Mouse (Mus musculus) hindbrain, embryonic 12.5 days (tissue): Measurements from ENCODE around the gene Mark1. TPM values are rescaled to one million over a fixed set of nuclear protein-coding genes. Genes with fewer than 3 reads are reported as not detected.

Source experiments
- ATAC-seq: fragments of 200-750 bp; cut with Nextera tagmentation; 2 replicates; pipeline ENCODE4 v1.8.0; 2017; ENCODE audit warnings: moderate TSS enrichment; ENCODE audit not compliant: low FRiP score
- H3K27ac ChIP-seq: fragments of 300-500 bp; sonication (generic); 2 replicates; pipeline ENCODE4 v1.5.1; 2016; ENCODE audit warnings: mild to moderate bottlenecking
- H3K27me3 ChIP-seq: fragments of 300-500 bp; sonication (generic); 2 replicates; pipeline ENCODE4 v1.6.1; 2016; ENCODE audit warnings: mild to moderate bottlenecking
- H3K36me3 ChIP-seq: fragments of 300-500 bp; sonication (generic); 2 replicates; pipeline ENCODE4 v1.6.1; 2016; ENCODE audit warnings: mild to moderate bottlenecking
- H3K4me1 ChIP-seq: fragments of 300-500 bp; sonication (generic); 2 replicates; pipeline ENCODE4 v1.6.1; 2016
- H3K4me2 ChIP-seq: fragments of 300-500 bp; sonication (generic); replicated peaks from 2 replicates; pipeline ENCODE4 v1.6.1; 2016; ENCODE audit warnings: mild to moderate bottlenecking
- H3K4me3 ChIP-seq: fragments of 300-500 bp; sonication (generic); 2 replicates; pipeline ENCODE4 v1.5.1; 2016; ENCODE audit warnings: mild to moderate bottlenecking
- H3K9ac ChIP-seq: fragments of 300-500 bp; sonication (generic); 2 replicates; pipeline ENCODE4 v1.6.1; 2016; ENCODE audit warnings: mild to moderate bottlenecking, moderate library complexity
- H3K9me3 ChIP-seq: fragments of 300-500 bp; sonication (generic); replicated peaks from 2 replicates; pipeline ENCODE4 v1.6.1; 2016; ENCODE audit warnings: mild to moderate bottlenecking
- WGBS: fragments of 180-500 bp; shearing (Covaris S2); methylation state at CpG from one replicate; pipeline ENCODE4 v1.1.7; 2016; 5-methylcytosine and 5-hydroxymethylcytosine counted together
- polyA plus RNA-seq: library from polyadenylated mRNA; unstranded; fragments of >200 nt; fragmentation: Nextera tagmentation; extraction: Ambion mirVana; gene quantifications from 2 replicates; pipeline ENCODE4 v1.2.1, GENCODE M21; 2016

Gene Mark1
- polyA plus RNA-seq, 1 experiment from 2014 or later, result 7.5 TPM

DNA sequence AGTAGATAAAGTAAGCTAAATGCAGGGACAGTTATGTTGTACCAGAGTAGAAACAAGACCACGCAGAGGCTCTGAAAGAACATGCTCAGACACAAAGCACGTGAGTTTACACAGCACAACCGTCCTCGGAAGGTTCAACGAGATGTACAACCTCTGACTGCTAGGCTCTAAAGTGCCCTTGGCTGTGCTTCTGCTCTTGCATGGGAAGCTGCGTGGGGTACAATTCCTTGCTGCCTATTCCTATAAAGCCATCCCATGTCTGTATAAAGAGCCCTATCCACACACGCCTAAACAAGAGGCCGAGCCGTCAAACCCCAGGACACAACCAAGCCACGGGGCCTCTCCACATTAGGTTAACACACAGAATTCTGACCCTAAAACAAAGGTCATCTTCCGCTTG is 1.9 kb downstream of the Mark1 start:
- Histone ChIP-seq H3K9ac (peak overlapping the region; percentile 58), H3K4me2 (peak overlapping the region; percentile 57), H3K36me3 (no peaks in the 10 kb centered on the region), H3K27ac (peak overlapping the region; percentile 57), H3K27me3 (no peaks in the 10 kb centered on the region), H3K9me3 (no peaks in the 10 kb centered on the region), H3K4me1 (peaks cover 23% of the 10 kb centered on the region), H3K4me3 (peak overlapping the region; percentile 72)
- 28% methylated on average over 11 of the region's 11 CpGs for WGBS
- no peak for ATAC-seq

- 75% methylated on average over 4 of the region's 4 CpGs for WGBS
- H3K27ac ChIP-seq, result no peak overlapping the region
Observed at GRCm38 (mm10) chr1:184995335-184995734, 4.0 kb downstream of the Mark1 start.

DNA sequence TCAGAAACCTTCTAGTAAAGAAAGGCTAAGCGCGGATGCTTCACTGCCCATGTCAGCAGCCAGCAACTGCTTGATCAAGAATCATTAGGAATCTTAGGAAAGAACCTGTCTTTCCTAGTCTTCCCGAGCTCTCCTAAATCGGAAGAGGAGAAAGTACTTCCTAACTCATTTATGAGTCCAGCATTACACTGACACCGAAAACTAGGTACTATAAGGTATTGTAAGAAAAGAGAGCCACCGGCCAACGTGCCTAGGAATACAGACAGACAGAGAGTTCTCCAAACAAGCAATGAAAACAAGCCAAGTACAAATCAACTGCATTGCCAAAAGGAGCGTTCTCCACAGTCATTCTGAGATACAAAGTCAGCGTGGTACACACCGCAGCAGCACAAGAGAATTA is 8.2 kb downstream of the Mark1 start:
- 89% methylated on average over 10 of the region's 10 CpGs for WGBS
- H3K9ac ChIP-seq, result no peak overlapping the region
- ATAC-seq, result no peak

More at GRCm38 (mm10) chr1:184995335-184995734, 4.0 kb downstream of the Mark1 start:
- Histone ChIP-seq H3K4me3 (no peak overlapping the region), H3K4me2 (no peak overlapping the region), H3K9me3 (no peaks in the 10 kb centered on the region), H3K27me3 (no peaks in the 10 kb centered on the region), H3K9ac (no peak overlapping the region), H3K36me3 (no peaks in the 10 kb centered on the region), H3K4me1 (peaks cover 22% of the 10 kb centered on the region)
- no peak for ATAC-seq

DNA sequence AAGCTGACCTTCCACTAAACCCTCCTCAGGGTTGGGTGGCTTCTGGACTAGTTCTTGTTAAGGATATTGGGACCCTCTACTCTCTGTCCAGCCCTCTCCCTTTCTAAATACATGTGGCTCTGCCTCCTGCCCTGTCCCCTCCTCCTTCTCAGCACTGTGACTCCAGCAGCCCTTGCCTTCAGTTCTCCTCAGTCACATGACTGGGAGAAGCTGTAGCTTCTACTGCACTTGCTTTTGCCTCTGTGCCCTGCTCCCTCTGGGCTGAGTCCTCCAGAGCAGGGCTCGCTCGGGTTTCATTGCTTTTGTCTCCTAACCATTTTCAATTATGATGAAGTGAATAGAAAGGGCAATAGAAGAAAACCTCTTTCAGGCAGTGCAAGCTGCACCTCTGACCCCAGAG is 12.6 kb downstream of the Mark1 start:
- Histone ChIP-seq H3K4me3 (no peak overlapping the region), H3K36me3 (no peaks in the 10 kb centered on the region), H3K4me2 (no peak overlapping the region), H3K27ac (no peak overlapping the region), H3K9ac (no peak overlapping the region), H3K4me1 (peaks cover 17% of the 10 kb centered on the region), H3K9me3 (no peaks in the 10 kb centered on the region), H3K27me3 (no peaks in the 10 kb centered on the region)
- no peak for ATAC-seq
- 8% methylated on average over 2 of the region's 2 CpGs for WGBS

More for the DNA sequence above, 8.2 kb downstream of the Mark1 start:
- Histone ChIP-seq H3K9me3 (no peaks in the 10 kb centered on the region), H3K4me1 (peaks cover 18% of the 10 kb centered on the region), H3K36me3 (no peaks in the 10 kb centered on the region), H3K27ac (no peak overlapping the region), H3K4me2 (no peak overlapping the region), H3K27me3 (no peaks in the 10 kb centered on the region), H3K4me3 (no peak overlapping the region)

DNA sequence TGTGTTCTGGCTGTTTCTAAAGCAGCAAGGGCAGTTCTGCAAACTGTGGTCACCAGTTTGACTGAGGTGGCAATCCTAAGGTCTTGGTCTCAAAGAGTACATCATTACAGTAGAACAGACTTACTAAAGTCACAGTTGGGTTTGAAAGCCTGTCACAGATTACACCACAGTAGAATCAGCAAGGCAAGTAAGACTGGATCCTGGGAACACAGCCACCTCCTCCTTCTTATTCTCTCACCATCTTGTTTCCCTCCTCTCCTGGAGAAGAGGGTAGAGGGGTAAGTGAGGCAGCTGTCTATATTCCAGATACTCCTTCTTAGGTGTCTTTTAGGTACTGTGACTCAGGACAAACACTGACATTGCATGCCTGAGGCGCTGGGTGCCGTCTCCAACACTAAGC is 14.6 kb downstream of the Mark1 start:
- WGBS, result 85% methylated on average over 2 of the region's 2 CpGs

GRCm38 (mm10) chr1:184983751-184984150 is 15.6 kb downstream of the Mark1 start:
- 59% methylated on average over 3 of the region's 3 CpGs for WGBS
- H3K4me1 ChIP-seq, result peaks cover 17% of the 10 kb centered on the region
- no peak for ATAC-seq
- no peaks in the 10 kb centered on the region for H3K27me3 ChIP-seq
- H3K4me3 ChIP-seq, result no peak overlapping the region
- no peak overlapping the region for H3K9ac ChIP-seq
- H3K9me3 ChIP-seq, result no peaks in the 10 kb centered on the region
- no peak overlapping the region for H3K27ac ChIP-seq
- H3K36me3 ChIP-seq, result no peaks in the 10 kb centered on the region
- H3K4me2 ChIP-seq, result no peak overlapping the region

More for the DNA sequence above, 14.6 kb downstream of the Mark1 start:
- no peaks in the 10 kb centered on the region for H3K27me3 ChIP-seq
- H3K9me3 ChIP-seq, result no peaks in the 10 kb centered on the region
- no peak overlapping the region for H3K9ac ChIP-seq
- no peak for ATAC-seq
- no peak overlapping the region for H3K4me2 ChIP-seq
- H3K36me3 ChIP-seq, result no peaks in the 10 kb centered on the region
- no peak overlapping the region for H3K27ac ChIP-seq
- H3K4me1 ChIP-seq, result peaks cover 17% of the 10 kb centered on the region
- H3K4me3 ChIP-seq, result no peak overlapping the region

GRCm38 (mm10) chr1:184972214-184972776 is 27.1 kb downstream of the Mark1 start:
- Histone ChIP-seq H3K27ac (no peak overlapping the region), H3K4me3 (no peak overlapping the region)
- 0 out of 2 replicates have a peak, but pooled peaks have one; percentile 40 for ATAC-seq

GRCm38 (mm10) chr1:184969374-184969773 is 30.0 kb downstream of the Mark1 start:
- peaks cover 10% of the 10 kb centered on the region for H3K4me1 ChIP-seq
- no peaks in the 10 kb centered on the region for H3K36me3 ChIP-seq
- no peak overlapping the region for H3K4me3 ChIP-seq
- no peak overlapping the region for H3K4me2 ChIP-seq
- no peaks in the 10 kb centered on the region for H3K27me3 ChIP-seq
- H3K9me3 ChIP-seq, result no peaks in the 10 kb centered on the region
- WGBS, result 90% methylated on average over 4 of the region's 4 CpGs
- H3K27ac ChIP-seq, result no peak overlapping the region
- H3K9ac ChIP-seq, result no peak overlapping the region
- ATAC-seq, result no peak

More at GRCm38 (mm10) chr1:184972214-184972776, 27.1 kb downstream of the Mark1 start:
- Histone ChIP-seq H3K27me3 (no peaks in the 10 kb centered on the region), H3K4me2 (no peak overlapping the region), H3K9ac (no peak overlapping the region), H3K4me1 (peaks cover 10% of the 10 kb centered on the region), H3K36me3 (no peaks in the 10 kb centered on the region), H3K9me3 (no peaks in the 10 kb centered on the region)
- WGBS, result 27% methylated on average over 8 of the region's 8 CpGs

- Histone ChIP-seq H3K36me3 (0 out of 2 replicates have a peak, but pooled peaks cover 5% of the 10 kb centered on the region), H3K9me3 (peaks cover 12% of the 10 kb centered on the region), H3K27me3 (no peaks in the 10 kb centered on the region), H3K4me3 (no peak overlapping the region), H3K27ac (no peak overlapping the region), H3K9ac (no peak overlapping the region), H3K4me1 (no peaks in the 10 kb centered on the region), H3K4me2 (no peak overlapping the region)
- peak; percentile 13; the same call in 1 of the 2 replicates for ATAC-seq
- WGBS, result 57% methylated on average over 12 of the region's 12 CpGs
Observed at GRCm38 (mm10) chr1:184965682-184966360, 33.5 kb downstream of the Mark1 start.

DNA sequence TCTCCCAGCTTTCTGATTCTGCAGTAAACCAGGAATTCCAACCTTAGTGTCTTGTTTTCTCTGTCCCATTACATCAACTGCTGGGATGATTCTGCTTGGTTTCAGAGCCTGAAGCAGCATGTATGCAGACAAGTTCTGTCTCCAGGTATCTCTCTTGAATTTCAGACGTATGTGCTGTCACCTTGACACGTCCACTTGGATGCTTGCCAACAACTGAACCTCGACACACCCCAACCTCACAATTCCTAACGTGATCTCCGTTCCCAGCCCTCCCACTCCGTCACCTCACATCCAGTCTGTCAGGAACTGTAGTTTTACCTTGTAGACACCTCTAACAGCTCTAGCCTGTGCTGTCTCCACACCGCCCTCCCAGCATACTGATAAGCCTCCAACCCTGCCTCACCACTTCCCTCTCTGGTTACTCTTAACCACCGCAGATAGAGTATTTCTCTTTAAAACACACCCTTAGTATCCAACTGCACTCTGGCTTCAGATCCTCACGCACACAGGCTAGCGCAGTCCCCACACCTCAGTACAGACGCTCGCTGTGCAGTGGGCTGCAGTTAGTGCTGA is 36.2 kb downstream of the Mark1 start:
- 0 out of 2 replicates have a peak, but pooled peaks cover 5% of the 10 kb centered on the region for H3K36me3 ChIP-seq
- H3K4me2 ChIP-seq, result no peak overlapping the region
- ATAC-seq, result no peak
- H3K27me3 ChIP-seq, result no peaks in the 10 kb centered on the region
- WGBS, result 85% methylated on average over 12 of the region's 12 CpGs
- H3K4me1 ChIP-seq, result no peaks in the 10 kb centered on the region
- H3K9ac ChIP-seq, result no peak overlapping the region
- H3K27ac ChIP-seq, result no peak overlapping the region
- no peak overlapping the region for H3K4me3 ChIP-seq
- H3K9me3 ChIP-seq, result peaks cover 16% of the 10 kb centered on the region

GRCm38 (mm10) chr1:184961853-184962252 is 37.5 kb downstream of the Mark1 start:
- no peak overlapping the region for H3K9ac ChIP-seq
- H3K36me3 ChIP-seq, result 0 out of 2 replicates have a peak, but pooled peaks cover 5% of the 10 kb centered on the region
- no peaks in the 10 kb centered on the region for H3K27me3 ChIP-seq
- H3K27ac ChIP-seq, result no peak overlapping the region
- 92% methylated on average over 5 of the region's 5 CpGs for WGBS
- H3K4me1 ChIP-seq, result no peaks in the 10 kb centered on the region
- no peak overlapping the region for H3K4me3 ChIP-seq
- no peak for ATAC-seq
- peaks cover 16% of the 10 kb centered on the region for H3K9me3 ChIP-seq
- no peak overlapping the region for H3K4me2 ChIP-seq

DNA sequence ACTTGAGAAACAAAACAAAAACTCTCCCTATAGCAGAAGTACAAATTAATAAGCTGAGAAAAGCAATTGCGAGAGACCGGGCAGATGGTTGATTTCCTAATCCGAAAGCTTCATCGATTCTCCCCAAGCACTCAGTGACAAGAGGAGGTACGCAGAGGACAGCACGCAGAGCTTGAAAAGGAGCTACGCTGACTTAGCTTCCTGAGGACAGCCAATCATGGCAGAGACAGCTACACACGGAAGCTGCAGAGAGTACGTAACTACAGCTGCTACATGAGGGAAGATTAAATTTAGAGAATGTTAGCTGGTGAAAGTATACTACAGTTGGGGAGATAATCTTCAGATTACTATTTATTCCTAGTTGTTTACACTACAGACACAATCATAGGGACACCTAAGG is 40.6 kb downstream of the Mark1 start:
- WGBS, result 80% methylated on average over 9 of the region's 9 CpGs
- no peak overlapping the region for H3K27ac ChIP-seq

More for the DNA sequence above, 40.6 kb downstream of the Mark1 start:
- H3K9me3 ChIP-seq, result peaks cover 16% of the 10 kb centered on the region
- no peak overlapping the region for H3K4me3 ChIP-seq
- no peak overlapping the region for H3K4me2 ChIP-seq
- no peak for ATAC-seq
- no peaks in the 10 kb centered on the region for H3K27me3 ChIP-seq
- no peak overlapping the region for H3K9ac ChIP-seq
- no peaks in the 10 kb centered on the region for H3K4me1 ChIP-seq
- 0 out of 2 replicates have a peak, but pooled peaks cover 5% of the 10 kb centered on the region for H3K36me3 ChIP-seq
